Mouse (Mus musculus) lung, adult 2 months (tissue): ENCODE results near the gene Pnpla5.

Source experiments
- CTCF ChIP-seq: fragments of 200-500 bp; IDR thresholded peaks from 2 replicates; pipeline ENCODE4 v1.5.1; 2011; ENCODE audit warnings: mild to moderate bottlenecking, low read length, control low read depth; ENCODE audit not compliant: insufficient read depth
- POLR2A ChIP-seq: fragments of 200-500 bp; IDR thresholded peaks from 2 replicates; pipeline ENCODE4 v1.6.1; 2011; ENCODE audit warnings: low read depth, mild to moderate bottlenecking, control low read depth, low read length, borderline replicate concordance; ENCODE audit errors: extremely low read depth

DNA sequence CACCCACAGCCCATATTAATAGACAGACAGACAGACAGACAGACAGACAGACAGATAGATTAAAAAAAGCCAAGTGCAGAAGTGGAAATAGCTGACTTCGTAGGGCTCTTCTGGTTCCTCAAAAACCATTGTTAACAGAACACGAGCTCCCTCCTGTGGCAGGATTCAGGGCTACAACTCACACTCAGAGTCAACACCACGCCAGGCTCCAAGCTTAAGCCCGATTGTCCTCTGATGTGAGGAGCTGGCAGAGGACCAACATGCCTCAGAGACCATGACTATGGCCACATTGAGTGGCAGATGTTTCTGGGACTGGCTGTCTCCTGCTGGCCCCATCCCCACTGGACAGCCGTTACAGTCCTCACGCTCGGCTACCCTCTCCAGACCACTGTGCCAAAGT is 50.7 kb downstream of the Pnpla5 start:
- TF ChIP-seq POLR2A: no peak
- peak; percentile 50 for TF ChIP-seq CTCF
